Comparison of ENCODE assay signal across 8 mouse cellular contexts in the genomic region with DNA sequence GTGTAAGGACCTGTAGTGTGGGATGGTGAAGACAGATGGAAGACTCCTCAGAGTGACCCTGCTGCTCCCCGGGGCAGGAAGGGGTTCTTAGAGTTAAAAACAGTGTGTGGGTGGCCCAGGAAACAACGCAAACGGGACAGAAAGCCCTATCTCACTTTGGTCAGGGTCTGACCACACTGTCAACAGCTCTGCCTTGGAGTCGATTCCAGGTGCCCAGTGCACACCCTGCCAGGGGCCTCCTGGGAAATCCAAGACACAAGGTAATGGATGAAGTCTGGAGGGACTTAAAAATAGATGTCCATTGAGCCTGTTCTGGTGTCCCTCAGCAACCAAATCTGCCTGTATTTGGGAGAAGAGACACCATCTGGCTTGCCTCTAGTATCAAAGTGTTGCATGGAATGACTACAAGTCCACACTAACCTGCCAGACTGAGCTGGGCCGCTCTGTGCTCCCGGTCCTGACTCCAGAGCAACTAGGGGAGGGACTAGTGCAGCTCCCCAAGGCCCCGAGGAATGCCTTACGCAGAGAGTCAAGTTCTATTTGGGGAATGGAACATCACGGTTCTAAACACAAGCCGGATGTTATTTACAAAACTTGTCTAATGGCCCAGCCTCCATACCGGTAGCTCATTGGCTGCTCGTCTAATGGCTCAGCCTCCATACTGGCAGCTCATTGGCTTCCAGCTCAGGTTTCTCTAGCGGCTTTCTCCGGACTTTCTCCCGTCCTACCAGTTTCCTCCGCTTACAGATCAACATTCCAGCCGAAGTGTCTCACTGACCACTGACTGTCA. TPM values are rescaled to one million over a fixed set of nuclear protein-coding genes. Genes with fewer than 3 reads are reported as not detected.
DNase-seq lines count a peak whose midpoint lies in the region; ATAC-seq lines count a peak whose summit lies in the region.

No protein-coding gene starts in this region.

- H3K27me3 ChIP-seq in hindbrain, embryonic 11.5 days (ENCODE audit: control insufficient read depth, insufficient read depth, low read length) = no peaks in the 10 kb centered on the region

- peak; percentile 73 for ATAC-seq in hindbrain, embryonic 11.5 days (ENCODE audit: low FRiP score)

- no peaks in the 10 kb centered on the region for H3K36me3 ChIP-seq in hindbrain, embryonic 11.5 days (ENCODE audit: control insufficient read depth, insufficient read depth, low read length)

- peak; percentile 96 for DNase-seq in NIH3T3 (ENCODE audit: low read depth)
- DNase-seq in cerebellum, adult 9-10 months = peak; percentile 65
- DNase-seq in forelimb bud, embryonic 11.5 days (ENCODE audit: low read depth, low spot score) = peak; percentile 84
- peak; percentile 77 for DNase-seq in hindbrain, embryonic 11.5 days (ENCODE audit: low spot score)
- DNase-seq in layer of hippocampus, adult 9-11 months = peak; percentile 90
- DNase-seq in lung, postnatal 10 days = peak; percentile 93
- DNase-seq in ovary, postnatal 14 days (ENCODE audit: low spot score) = peak; percentile 61
- peak; percentile 59 for DNase-seq in urinary bladder, postnatal 25 days (ENCODE audit: low spot score)

- peak overlapping the region; percentile 38 for H3K9ac ChIP-seq in hindbrain, embryonic 11.5 days (ENCODE audit: low read depth, low read length)

- H3K4me1 ChIP-seq in hindbrain, embryonic 11.5 days (replicated peaks; ENCODE audit: control insufficient read depth, insufficient read depth, low read length) = peaks cover 9% of the 10 kb centered on the region; the same call in 1 of the 2 replicates

- peak overlapping the region; percentile 34 for H3K4me3 ChIP-seq in hindbrain, embryonic 11.5 days (ENCODE audit: low read depth, low read length)

- no peaks in the 10 kb centered on the region for H3K9me3 ChIP-seq in hindbrain, embryonic 11.5 days (ENCODE audit: control insufficient read depth, low read length)

- 10% methylated on average over 17 of the region's 17 CpGs for WGBS in hindbrain, embryonic 11.5 days

- peak overlapping the region; percentile 75 for H3K27ac ChIP-seq in hindbrain, embryonic 11.5 days (ENCODE audit: low read depth, low read length)

- H3K4me2 ChIP-seq in hindbrain, embryonic 11.5 days (replicated peaks; ENCODE audit: low read depth, low read length) = peak overlapping the region; percentile 63

RNA-seq across cellular contexts. Expression of a gene that starts 12.1 kb away (rescaled TPM):
- not detected in 2 replicates for polyA plus RNA-seq in hindbrain, embryonic 11.5 days (2014; fragmentation: Nextera tagmentation; extraction: Ambion mirVana)

RNA-seq across cellular contexts. Expression of a gene that starts 20.0 kb away (rescaled TPM):
- polyA plus RNA-seq in hindbrain, embryonic 11.5 days (2014; fragmentation: Nextera tagmentation; extraction: Ambion mirVana) = 107 and 108 TPM in 2 replicates

Comparison
In these comparisons a context has a peak if more than half of its experiments do, and no peak if none do; other contexts are left out.
1. Peak in every context shown above with its lines: DNase-seq, ATAC-seq, H3K4me3 ChIP-seq and H3K27ac ChIP-seq.